Mouse (Mus musculus): ENCODE data around the gene Mcm10.

DNA sequence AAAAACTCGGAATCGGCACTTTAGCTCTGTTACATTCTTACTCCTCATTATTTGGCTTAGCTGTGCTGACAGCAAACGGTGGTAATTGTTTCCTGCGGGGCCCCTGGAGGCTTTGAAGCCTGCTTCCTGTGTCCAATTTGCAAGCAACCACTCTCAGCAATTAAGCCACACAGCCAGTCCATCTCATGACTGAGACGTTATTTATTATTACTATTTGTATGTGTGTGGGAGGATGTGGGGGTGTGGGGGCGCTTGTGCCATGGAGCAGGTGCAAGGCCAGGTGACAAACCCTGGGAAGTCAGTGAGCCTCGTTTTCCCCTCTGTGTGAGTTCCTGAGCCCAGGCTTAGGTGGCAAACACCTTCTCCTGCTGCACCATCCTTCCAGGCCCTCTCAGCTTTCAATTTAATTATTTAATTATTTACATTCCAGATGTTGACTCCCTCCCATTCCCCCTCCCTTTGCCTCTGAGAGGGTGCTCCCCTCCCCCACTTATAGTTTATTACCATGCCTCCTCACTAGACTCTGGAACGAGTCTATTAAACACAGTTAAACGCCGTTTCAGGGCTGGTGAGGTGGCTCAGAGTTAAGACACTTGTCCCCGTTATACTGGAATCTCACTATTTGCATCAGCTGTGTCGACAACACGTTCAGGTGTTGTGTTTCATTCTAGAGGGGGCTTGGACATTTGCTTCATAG is 32.8 kb upstream of the Mcm10 start:
- TF ChIP-seq CTCF (IDR thresholded peaks at IDR 0.05; ENCODE audit: low read depth) (no peak), EP300 (IDR thresholded peaks at IDR 0.05; ENCODE audit: low read depth) (no peak)
